Mouse (Mus musculus) C2C12 (cell line): ENCODE data around the gene Mcrs1.

Source experiments
- CTCF ChIP-seq: IDR thresholded peaks from one replicate; pipeline ENCODE4 v1.5.1; 2011; ENCODE audit not compliant: control insufficient read depth, insufficient read depth, insufficient read length
- MAX ChIP-seq: IDR thresholded peaks from one replicate; pipeline ENCODE4 v1.6.1; 2011; ENCODE audit warnings: mild to moderate bottlenecking, control low read depth

- TF ChIP-seq CTCF (no peak), MAX (no peak)
These were observed 13.8 kb downstream of the Mcrs1 start for GRCm38 (mm10) chr15:99238006-99238405.
